Mouse (Mus musculus) C2C12 (cell line): ENCODE results near the gene Gas7.

Experiments
- CTCF ChIP-seq: IDR thresholded peaks from one replicate; pipeline ENCODE4 v1.5.1; 2011; ENCODE audit not compliant: control insufficient read depth, insufficient read depth, insufficient read length
- MAX ChIP-seq: IDR thresholded peaks from one replicate; pipeline ENCODE4 v1.6.1; 2011; ENCODE audit warnings: mild to moderate bottlenecking, control low read depth
- MYOD1 ChIP-seq: IDR thresholded peaks from one replicate; pipeline ENCODE4 v1.6.1; 2011; ENCODE audit warnings: low read depth; ENCODE audit not compliant: control insufficient read depth, insufficient read length
- MYOG ChIP-seq: IDR thresholded peaks from one replicate; pipeline ENCODE4 v1.6.1; 2011; ENCODE audit not compliant: control insufficient read depth, insufficient read length; ENCODE audit errors: extremely low read depth
- USF1 ChIP-seq: IDR thresholded peaks from one replicate; pipeline ENCODE4 v1.6.1; 2011; ENCODE audit warnings: low read depth, mild to moderate bottlenecking, control low read depth, moderate library complexity

DNA sequence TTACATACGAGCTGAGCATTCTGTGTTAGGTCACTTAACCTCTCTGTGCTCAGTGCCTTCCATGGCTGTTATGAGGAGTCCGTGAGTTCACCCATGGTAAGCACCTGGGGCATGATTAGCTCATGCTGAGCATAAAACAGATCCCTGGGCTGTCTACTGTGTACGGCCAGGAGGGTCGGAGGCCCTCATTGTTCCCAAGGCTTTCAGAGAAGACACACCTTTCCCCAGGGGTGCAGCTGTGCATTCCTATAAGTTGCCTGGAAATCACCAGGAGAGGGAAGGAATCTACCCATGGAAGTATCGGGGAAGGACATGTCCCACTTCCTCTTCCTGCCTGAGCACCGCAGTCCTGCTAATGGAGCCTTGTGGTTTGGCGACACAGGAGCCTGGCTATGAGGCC lies 201.1 kb downstream of the Gas7 start:
- no peak for TF ChIP-seq CTCF
- no peak for TF ChIP-seq MAX
- TF ChIP-seq USF1, result no peak
- TF ChIP-seq MYOG, result no peak
- TF ChIP-seq MYOD1, result no peak
